Mouse (Mus musculus) MEL (cell line): ENCODE data around the gene Unc5cl. TPM values are rescaled to one million over a fixed set of nuclear protein-coding genes. Genes with fewer than 3 reads are reported as not detected.

Experiments
- DNase-seq: peaks from one replicate; pipeline ENCODE4 v3.0.0; 2011; ENCODE audit warnings: low read depth, low spot score
- H3K27ac ChIP-seq: 2 replicates; pipeline ENCODE4 v1.5.1; 2012; ENCODE audit warnings: low read depth, mild to moderate bottlenecking, control low read depth, low read length, moderate library complexity; ENCODE audit not compliant: control insufficient read depth
- H3K27me3 ChIP-seq, 2 experiments: fragments of 150-350 bp in 1 of 2; sonication (generic) in 1 of 2; 2 replicates each; pipeline ENCODE4 v1.6.1; 2012; ENCODE audit warnings: low read length in 2 of 2, mild to moderate bottlenecking in 2 of 2, improper control_type of control experiment in 1 of 2, moderate library complexity in 1 of 2; ENCODE audit not compliant: insufficient read depth in 2 of 2, control insufficient read depth in 1 of 2
- H3K36me3 ChIP-seq, 2 experiments: 2 replicates each; pipeline ENCODE4 v1.6.1; 2012 to 2014; ENCODE audit warnings: low read length in 2 of 2, improper control_type of control experiment in 1 of 2, inconsistent platforms in 1 of 2, mild to moderate bottlenecking in 1 of 2; ENCODE audit not compliant: insufficient read depth in 2 of 2, control insufficient read depth in 1 of 2
- H3K4me1 ChIP-seq, 2 experiments: fragments of 150-350 bp in 1 of 2; sonication (generic) in 1 of 2; 2 replicates each; pipeline ENCODE4 v1.6.1; 2012; ENCODE audit warnings: low read length in 2 of 2, improper control_type of control experiment in 1 of 2, mild to moderate bottlenecking in 1 of 2; ENCODE audit not compliant: insufficient read depth in 2 of 2, control insufficient read depth in 1 of 2
- H3K4me3 ChIP-seq, 2 experiments: fragments of 150-350 bp in 1 of 2; sonication (generic) in 1 of 2; 2 replicates each; pipeline ENCODE4 v1.5.1; 2012; ENCODE audit warnings: low read depth in 2 of 2, low read length in 2 of 2, mild to moderate bottlenecking in 2 of 2, moderate library complexity in 2 of 2, control low read depth in 1 of 2, improper control_type of control experiment in 1 of 2; ENCODE audit not compliant: control insufficient read depth in 1 of 2, insufficient read depth in 1 of 2
- H3K79me2 ChIP-seq: 2 replicates; pipeline ENCODE4 v1.6.1; 2012; ENCODE audit warnings: mild to moderate bottlenecking, low read length, moderate library complexity; ENCODE audit not compliant: control insufficient read depth, poor library complexity, insufficient read depth
- H3K9ac ChIP-seq: 2 replicates; pipeline ENCODE4 v1.6.1; 2012; ENCODE audit warnings: low read depth, mild to moderate bottlenecking, control low read depth, low read length, moderate library complexity; ENCODE audit not compliant: control insufficient read depth, poor library complexity, severe bottlenecking
- H3K9me3 ChIP-seq: fragments of 150-350 bp; sonication (generic); replicated peaks from 2 replicates; pipeline ENCODE4 v1.6.1; 2012; ENCODE audit warnings: mild to moderate bottlenecking, low read length, improper control_type of control experiment, moderate library complexity; ENCODE audit not compliant: insufficient read depth
- BHLHE40 ChIP-seq: IDR thresholded peaks from 2 replicates; pipeline ENCODE4 v1.6.1; 2012; ENCODE audit warnings: low read depth, mild to moderate bottlenecking, inconsistent platforms, low read length, improper control_type of control experiment, borderline replicate concordance
- CHD2 ChIP-seq: IDR thresholded peaks from 2 replicates; pipeline ENCODE4 v1.6.1; 2011; ENCODE audit warnings: low read length, improper control_type of control experiment
- CTCF ChIP-seq, 3 experiments: IDR thresholded peaks in 2 of 3; conservative IDR thresholded peaks in 1 of 3; 2 replicates each; pipeline ENCODE4 v1.5.1; 2011 to 2012; ENCODE audit warnings: low read length in 3 of 3, low read depth in 2 of 3, mild to moderate bottlenecking in 2 of 3, improper control_type of control experiment in 1 of 3, inconsistent platforms in 1 of 3, mixed read lengths in 1 of 3, moderate library complexity in 1 of 3; ENCODE audit not compliant: control insufficient read depth in 1 of 3, insufficient read depth in 1 of 3, poor library complexity in 1 of 3, severe bottlenecking in 1 of 3
- ELF1 ChIP-seq: IDR thresholded peaks from 2 replicates; pipeline ENCODE4 v1.6.1; 2014; ENCODE audit warnings: low read depth, mild to moderate bottlenecking, inconsistent platforms, low read length, improper control_type of control experiment, moderate library complexity
- ETS1 ChIP-seq: IDR thresholded peaks from 2 replicates; pipeline ENCODE4 v1.6.1; 2012; ENCODE audit warnings: low read depth, mild to moderate bottlenecking, inconsistent platforms, low read length, improper control_type of control experiment, moderate library complexity
- GABPA ChIP-seq: IDR thresholded peaks from 2 replicates; pipeline ENCODE4 v1.6.1; 2012; ENCODE audit warnings: low read depth, mild to moderate bottlenecking, inconsistent platforms, low read length, improper control_type of control experiment, moderate library complexity
- HCFC1 ChIP-seq: IDR thresholded peaks from 2 replicates; pipeline ENCODE4 v1.6.1; 2012; ENCODE audit warnings: low read depth, mild to moderate bottlenecking, inconsistent platforms, low read length, improper control_type of control experiment, moderate library complexity
- KAT2A ChIP-seq: conservative IDR thresholded peaks from 2 replicates; pipeline ENCODE4 v1.6.1; 2012; ENCODE audit warnings: low read depth, low read length, improper control_type of control experiment, inconsistent platforms
- MAFK ChIP-seq: IDR thresholded peaks from 2 replicates; pipeline ENCODE4 v1.6.1; 2011; ENCODE audit warnings: low read depth, mild to moderate bottlenecking, low read length, improper control_type of control experiment, borderline replicate concordance
- MAX ChIP-seq: IDR thresholded peaks from 2 replicates; pipeline ENCODE4 v1.6.1; 2011; ENCODE audit warnings: low read length, improper control_type of control experiment
- MAZ ChIP-seq: IDR thresholded peaks from 2 replicates; pipeline ENCODE4 v1.6.1; 2012; ENCODE audit warnings: low read depth, mild to moderate bottlenecking, inconsistent platforms, low read length, improper control_type of control experiment
- MXI1 ChIP-seq: IDR thresholded peaks from 2 replicates; pipeline ENCODE4 v1.6.1; 2011; ENCODE audit warnings: mild to moderate bottlenecking, low read depth, low read length, improper control_type of control experiment
- NELFE ChIP-seq: IDR thresholded peaks from 2 replicates; pipeline ENCODE4 v1.6.1; 2011; ENCODE audit warnings: low read depth, low read length, improper control_type of control experiment
- NRF1 ChIP-seq: IDR thresholded peaks from 2 replicates; pipeline ENCODE4 v1.6.1; 2014; ENCODE audit warnings: low read depth, mild to moderate bottlenecking, inconsistent platforms, low read length, improper control_type of control experiment, moderate library complexity; ENCODE audit not compliant: poor library complexity, insufficient read depth, severe bottlenecking
- POLR2AphosphoS2 ChIP-seq: IDR thresholded peaks from 2 replicates; pipeline ENCODE4 v1.6.1; 2011; ENCODE audit warnings: low read length, improper control_type of control experiment
- SIN3A ChIP-seq: IDR thresholded peaks from 2 replicates; pipeline ENCODE4 v1.6.1; 2012; ENCODE audit warnings: low read length, improper control_type of control experiment, inconsistent platforms
- SMC3 ChIP-seq: IDR thresholded peaks from 2 replicates; pipeline ENCODE4 v1.6.1; 2011; ENCODE audit warnings: low read depth, low read length, improper control_type of control experiment
- TAL1 ChIP-seq: IDR thresholded peaks from 2 replicates; pipeline ENCODE4 v1.6.1; 2012; ENCODE audit warnings: mild to moderate bottlenecking, inconsistent platforms, low read length, moderate library complexity, mixed read lengths
- TBP ChIP-seq: IDR thresholded peaks from 2 replicates; pipeline ENCODE4 v1.8.0; 2011; ENCODE audit warnings: low read depth, low read length, improper control_type of control experiment
- UBTF ChIP-seq: IDR thresholded peaks from 2 replicates; pipeline ENCODE4 v1.6.1; 2012; ENCODE audit warnings: low read depth, mild to moderate bottlenecking, inconsistent platforms, low read length, improper control_type of control experiment, moderate library complexity, borderline replicate concordance; ENCODE audit not compliant: insufficient read depth
- USF1 ChIP-seq: IDR thresholded peaks from 2 replicates; pipeline ENCODE4 v1.6.1; 2014; ENCODE audit warnings: low read depth, mild to moderate bottlenecking, inconsistent platforms, low read length, improper control_type of control experiment, moderate library complexity
- USF2 ChIP-seq, 2 experiments: IDR thresholded peaks; 2 replicates each; pipeline ENCODE4 v1.6.1; 2011 to 2012; ENCODE audit warnings: improper control_type of control experiment in 2 of 2, low read length in 2 of 2, borderline replicate concordance in 1 of 2, inconsistent platforms in 1 of 2, low read depth in 1 of 2, mild to moderate bottlenecking in 1 of 2; ENCODE audit not compliant: insufficient read depth in 1 of 2
- ZC3H11A ChIP-seq: IDR thresholded peaks from 2 replicates; pipeline ENCODE4 v1.6.1; 2012; ENCODE audit warnings: low read depth, mild to moderate bottlenecking, inconsistent platforms, low read length, improper control_type of control experiment
- ZMIZ1 ChIP-seq: IDR thresholded peaks from 2 replicates; pipeline ENCODE4 v1.6.1; 2012; ENCODE audit warnings: low read depth, mild to moderate bottlenecking, inconsistent platforms, low read length, improper control_type of control experiment, moderate library complexity
- polyA plus RNA-seq, 2 experiments: library from polyadenylated mRNA; stranded (reverse) in 1 of 2; unstranded in 1 of 2; fragments of >175 nt in 1 of 2; fragments of >200 nt in 1 of 2; gene quantifications; 2 replicates each; pipeline versions ENCODE4 v1.2.1 to v1.2.4; 2012; ENCODE audit warnings: low replicate concordance in 2 of 2, low read depth in 1 of 2; ENCODE audit not compliant: insufficient read length in 2 of 2, insufficient read depth in 1 of 2, missing spikeins in 1 of 2
- total RNA-seq: library from RNA; depleted of rRNA; stranded (reverse); fragments of 300-350 nt; gene quantifications from 2 replicates; pipeline ENCODE4 v1.2.3, GENCODE M21; 2012

Unc5cl gene
- total and polyA plus RNA-seq, 3 experiments: 4.7 to 7.7 TPM; not detected in 1

DNA sequence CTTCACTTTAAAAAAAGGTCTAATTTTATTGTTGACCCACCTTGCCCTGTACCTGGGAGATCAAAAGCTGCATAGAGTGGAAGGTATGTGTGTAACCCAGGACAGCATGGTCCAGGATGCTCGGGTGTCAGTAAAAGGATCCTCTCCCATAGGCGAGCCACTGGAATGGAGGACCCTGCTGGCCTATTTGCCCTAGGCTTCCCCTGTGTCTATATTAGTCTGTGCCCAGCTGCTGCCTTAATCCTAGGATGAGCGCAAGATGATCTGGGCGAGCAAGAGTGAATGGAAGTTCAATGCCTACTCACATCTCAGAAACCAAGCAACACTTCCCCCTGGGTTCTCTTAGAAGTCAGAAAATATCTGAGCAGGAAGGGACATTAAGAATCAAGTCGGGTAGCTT lies 23.6 kb upstream of the Unc5cl start:
- Histone ChIP-seq H3K27me3 (no peaks in the 10 kb centered on the region), H3K9me3 (no peaks in the 10 kb centered on the region), H3K79me2 (no peaks in the 10 kb centered on the region), H3K4me1 (peaks cover 4 to 14% of the 10 kb centered on the region in 2 experiments), H3K36me3 (peaks cover 0 to 6% of the 10 kb centered on the region in 2 experiments; a peak in 1 of 4 replicates), H3K9ac (no peak overlapping the region), H3K4me3 (no peak overlapping the region), H3K27ac (no peak overlapping the region)
- TF ChIP-seq ELF1 (no peak), HCFC1 (no peak), ZMIZ1 (no peak), POLR2AphosphoS2 (no peak), CTCF (IDR thresholded peaks at IDR 0.05 in 2 of 3, conservative IDR thresholded peaks at IDR 0.05 in 1 of 3; ENCODE audit: control insufficient read depth in 1 of 3, insufficient read depth in 1 of 3, low read depth in 2 of 3, low read length in 3 of 3, poor library complexity in 1 of 3, severe bottlenecking in 1 of 3) (no peak), NELFE (no peak), BHLHE40 (no peak), MAX (no peak)
- no peak for DNase-seq

DNA sequence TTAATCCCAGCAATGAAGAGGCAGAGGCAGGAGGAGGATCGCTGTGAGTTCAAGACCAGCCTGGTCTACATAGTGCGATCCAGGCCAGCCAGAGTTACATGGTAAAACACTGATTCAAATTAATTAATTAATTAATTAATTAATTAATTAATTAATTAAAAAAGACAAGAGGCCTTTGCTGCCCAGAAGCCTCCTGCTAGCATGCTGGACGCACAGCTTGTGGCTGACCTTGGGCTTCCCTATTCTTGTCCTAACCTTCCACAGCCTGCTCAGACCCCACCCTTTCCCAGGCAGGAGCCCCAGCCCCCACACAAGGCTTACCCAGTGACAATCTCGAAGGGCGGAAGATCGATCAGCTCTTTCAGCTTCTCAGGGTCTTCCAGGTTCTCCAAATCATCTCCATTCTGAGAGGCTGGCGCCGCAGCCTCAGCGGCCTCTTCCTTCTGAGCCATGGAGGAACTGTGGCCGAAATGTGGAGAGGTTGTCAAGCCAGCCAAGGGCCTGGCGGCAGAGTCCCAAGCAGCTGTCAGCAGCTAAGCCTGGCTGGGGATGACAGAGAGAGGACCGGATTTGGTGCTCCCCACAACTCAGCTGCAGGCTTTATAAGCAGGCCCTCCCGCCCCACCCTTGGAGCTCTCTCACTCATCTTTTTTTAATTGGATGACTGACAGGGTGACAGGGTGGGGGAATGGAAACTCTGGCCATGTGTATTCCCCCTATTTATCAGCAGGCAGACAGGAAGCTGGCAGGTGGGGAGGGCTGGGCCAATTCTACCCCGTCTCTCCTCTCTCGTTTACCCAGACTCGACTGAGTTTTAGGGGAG lies 22.3 kb upstream of the Unc5cl start, which contains the start of gene Apobec2:
Gene Apobec2, minus strand, starts transcription at position 773 of the 823 bp plus-strand sequence.
- H3K27me3 ChIP-seq: no peaks in the 10 kb centered on the region
- no peak within 1 kb of the TSS for H3K27ac ChIP-seq
- H3K36me3 ChIP-seq: peaks cover 0 to 6% of the 10 kb centered on the region in 2 experiments; a peak in 1 of 4 replicates
- H3K4me1 ChIP-seq: peaks cover 2 to 10% of the 10 kb centered on the region in 2 experiments; a peak in 2 of 4 replicates
- no peak within 1 kb of the TSS for H3K9ac ChIP-seq
- no peak within 1 kb of the TSS for H3K4me3 ChIP-seq
- no peaks in the 10 kb centered on the region for H3K79me2 ChIP-seq
- peak; percentile 49 for DNase-seq
- no peaks in the 10 kb centered on the region for H3K9me3 ChIP-seq
- TF ChIP-seq MXI1: no peak
- no peak for TF ChIP-seq CTCF (IDR thresholded peaks at IDR 0.05 in 2 of 3, conservative IDR thresholded peaks at IDR 0.05 in 1 of 3; ENCODE audit: control insufficient read depth in 1 of 3, insufficient read depth in 1 of 3, low read depth in 2 of 3, low read length in 3 of 3, poor library complexity in 1 of 3, severe bottlenecking in 1 of 3)
- TF ChIP-seq MAZ: no peak; the same call in 1 of the 2 replicates
- TF ChIP-seq TBP: no peak
- TF ChIP-seq CHD2: no peak
- no peak for TF ChIP-seq ZC3H11A
- no peak for TF ChIP-seq SIN3A
- no peak for TF ChIP-seq ELF1
- TF ChIP-seq USF2 (IDR thresholded peaks at IDR 0.05; ENCODE audit: borderline replicate concordance in 1 of 2, insufficient read depth in 1 of 2, low read depth in 1 of 2, low read length in 2 of 2): no peak
- no peak for TF ChIP-seq TAL1
- TF ChIP-seq NRF1: no peak
- TF ChIP-seq USF1: no peak
- TF ChIP-seq GABPA: no peak
- TF ChIP-seq ZMIZ1: no peak
- no peak for TF ChIP-seq MAFK
- TF ChIP-seq KAT2A: no peak
- no peak for TF ChIP-seq SMC3
- TF ChIP-seq UBTF: no peak
- TF ChIP-seq ETS1: no peak
